Mouse (Mus musculus) heart, embryonic 11.5 days (tissue): ENCODE data around the gene Eva1a. TPM values are rescaled to one million over a fixed set of nuclear protein-coding genes. Genes with fewer than 3 reads are reported as not detected.
A peak's percentile ranks its signal among the peaks of the same experiment; 100 is the strongest.

Experiments
- ATAC-seq: fragments of 200-750 bp; cut with Nextera tagmentation; replicated peaks from 2 replicates; pipeline ENCODE4 v1.8.0; 2017; ENCODE audit warnings: moderate library complexity; ENCODE audit not compliant: insufficient number of reproducible peaks, low FRiP score, low TSS enrichment
- H3K27ac ChIP-seq: fragments of 300-500 bp; sonication (generic); 2 replicates; pipeline ENCODE4 v1.5.1; 2014; ENCODE audit warnings: mild to moderate bottlenecking, low read depth, low read length
- H3K27me3 ChIP-seq: fragments of 300-500 bp; sonication (generic); 2 replicates; pipeline ENCODE4 v1.6.1; 2014; ENCODE audit warnings: mild to moderate bottlenecking, low read length, mixed read lengths; ENCODE audit not compliant: control insufficient read depth, insufficient read depth
- H3K36me3 ChIP-seq: fragments of 300-500 bp; sonication (generic); 2 replicates; pipeline ENCODE4 v1.6.1; 2014; ENCODE audit warnings: mild to moderate bottlenecking, low read length, moderate library complexity, mixed read lengths; ENCODE audit not compliant: control insufficient read depth, insufficient read depth
- H3K4me1 ChIP-seq: fragments of 300-500 bp; sonication (generic); 2 replicates; pipeline ENCODE4 v1.6.1; 2014; ENCODE audit warnings: low read length; ENCODE audit not compliant: control insufficient read depth, insufficient read depth
- H3K4me2 ChIP-seq: fragments of 300-500 bp; sonication (generic); 2 replicates; pipeline ENCODE4 v1.6.1; 2014; ENCODE audit warnings: mild to moderate bottlenecking, moderate library complexity
- H3K4me3 ChIP-seq: fragments of 300-500 bp; sonication (generic); 2 replicates; pipeline ENCODE4 v1.5.1; 2014; ENCODE audit warnings: low read depth, low read length
- H3K9ac ChIP-seq: fragments of 300-500 bp; sonication (generic); 2 replicates; pipeline ENCODE4 v1.6.1; 2014; ENCODE audit warnings: mild to moderate bottlenecking, low read depth, low read length, moderate library complexity
- H3K9me3 ChIP-seq: fragments of 300-500 bp; sonication (generic); replicated peaks from 2 replicates; pipeline ENCODE4 v1.6.1; 2016; ENCODE audit warnings: low read length; ENCODE audit not compliant: control insufficient read depth
- WGBS: fragments of 180-500 bp; shearing (Covaris S2); extraction: QIAGEN DNeasy Blood & Tissue Kit; methylation state at CpG from one replicate; pipeline ENCODE4 v1.1.7; 2014; ENCODE audit not compliant: insufficient replicate concordance; 5-methylcytosine and 5-hydroxymethylcytosine counted together
- polyA plus RNA-seq: library from polyadenylated mRNA; unstranded; fragments of >200 nt; fragmentation: Nextera tagmentation; extraction: Ambion mirVana; gene quantifications from 2 replicates; pipeline ENCODE4 v1.2.1, GENCODE M21; 2014

Eva1a gene
- polyA plus RNA-seq, 1 experiment from 2014 or later: 6.4 TPM

- Histone ChIP-seq H3K9me3 (no peaks in the 10 kb centered on the region), H3K27me3 (no peaks in the 10 kb centered on the region; the same call in 1 of the 2 replicates), H3K36me3 (no peaks in the 10 kb centered on the region), H3K4me1 (no peaks in the 10 kb centered on the region; the same call in 1 of the 2 replicates), H3K4me3 (no peak overlapping the region), H3K4me2 (no peak overlapping the region), H3K9ac (no peak overlapping the region), H3K27ac (no peak overlapping the region)
- 68% methylated on average over 7 of the region's 7 CpGs for WGBS
- no peak for ATAC-seq
Measured at GRCm38 (mm10) chr6:82110473-82110872, 69.6 kb downstream of the Eva1a start.

GRCm38 (mm10) chr6:82111111-82111510, 70.3 kb downstream of the Eva1a start:
- H3K4me2 ChIP-seq: no peak overlapping the region
- H3K4me1 ChIP-seq: peaks cover 4% of the 10 kb centered on the region; the same call in 1 of the 2 replicates
- ATAC-seq: no peak
- no peaks in the 10 kb centered on the region for H3K9me3 ChIP-seq
- no peak overlapping the region for H3K4me3 ChIP-seq
- no peaks in the 10 kb centered on the region for H3K36me3 ChIP-seq
- 85% methylated on average over 1 of the region's 1 CpGs for WGBS
- no peak overlapping the region for H3K9ac ChIP-seq
- H3K27me3 ChIP-seq: no peaks in the 10 kb centered on the region; the same call in 1 of the 2 replicates
- no peak overlapping the region for H3K27ac ChIP-seq

GRCm38 (mm10) chr6:82111540-82111939, 70.7 kb downstream of the Eva1a start:
- H3K27me3 ChIP-seq: no peaks in the 10 kb centered on the region; the same call in 1 of the 2 replicates
- no peak overlapping the region for H3K4me2 ChIP-seq
- no peak for ATAC-seq
- no peak overlapping the region for H3K27ac ChIP-seq
- H3K36me3 ChIP-seq: no peaks in the 10 kb centered on the region
- 64% methylated on average over 3 of the region's 3 CpGs for WGBS
- no peaks in the 10 kb centered on the region for H3K9me3 ChIP-seq
- no peak overlapping the region for H3K9ac ChIP-seq
- H3K4me1 ChIP-seq: peaks cover 6% of the 10 kb centered on the region; the same call in 1 of the 2 replicates
- H3K4me3 ChIP-seq: no peak overlapping the region

- ATAC-seq: no peak
- Histone ChIP-seq H3K9ac (no peak overlapping the region), H3K4me1 (peaks cover 6% of the 10 kb centered on the region; the same call in 1 of the 2 replicates), H3K27me3 (no peaks in the 10 kb centered on the region; the same call in 1 of the 2 replicates), H3K4me3 (no peak overlapping the region), H3K36me3 (no peaks in the 10 kb centered on the region), H3K9me3 (no peaks in the 10 kb centered on the region), H3K4me2 (no peak overlapping the region), H3K27ac (no peak overlapping the region)
- WGBS: 67% methylated on average over 14 of the region's 14 CpGs
Measured at GRCm38 (mm10) chr6:82112127-82113090, 71.6 kb downstream of the Eva1a start.

GRCm38 (mm10) chr6:82115335-82115965, 74.6 kb downstream of the Eva1a start:
- H3K27me3 ChIP-seq: no peaks in the 10 kb centered on the region; the same call in 1 of the 2 replicates
- H3K9ac ChIP-seq: no peak overlapping the region
- H3K4me2 ChIP-seq: no peak overlapping the region
- no peaks in the 10 kb centered on the region for H3K36me3 ChIP-seq
- no peak overlapping the region for H3K4me3 ChIP-seq
- 47% methylated on average over 3 of the region's 3 CpGs for WGBS
- no peaks in the 10 kb centered on the region for H3K9me3 ChIP-seq
- no peak for ATAC-seq
- no peak overlapping the region for H3K27ac ChIP-seq
- H3K4me1 ChIP-seq: peaks cover 6% of the 10 kb centered on the region; the same call in 1 of the 2 replicates

- H3K4me2 ChIP-seq: no peak overlapping the region
- peaks cover 6% of the 10 kb centered on the region; the same call in 1 of the 2 replicates for H3K4me1 ChIP-seq
- H3K9ac ChIP-seq: no peak overlapping the region
- no peak for ATAC-seq
- no peak overlapping the region for H3K4me3 ChIP-seq
- WGBS: 9% methylated on average over 3 of the region's 3 CpGs
- H3K36me3 ChIP-seq: no peaks in the 10 kb centered on the region
- H3K27ac ChIP-seq: no peak overlapping the region
- H3K27me3 ChIP-seq: peaks cover 2% of the 10 kb centered on the region
- no peaks in the 10 kb centered on the region for H3K9me3 ChIP-seq
Measured at GRCm38 (mm10) chr6:82116176-82116575, 75.3 kb downstream of the Eva1a start.

- ATAC-seq: no peak
- Histone ChIP-seq H3K9ac (no peak overlapping the region), H3K4me1 (peaks cover 6% of the 10 kb centered on the region; the same call in 1 of the 2 replicates), H3K27ac (no peak overlapping the region), H3K27me3 (peaks cover 2% of the 10 kb centered on the region), H3K4me3 (no peak overlapping the region), H3K36me3 (no peaks in the 10 kb centered on the region), H3K4me2 (no peak overlapping the region), H3K9me3 (no peaks in the 10 kb centered on the region; the same call in 1 of the 2 replicates)
- 77% methylated on average over 5 of the region's 5 CpGs for WGBS
Measured at GRCm38 (mm10) chr6:82117871-82118270, 77.0 kb downstream of the Eva1a start.

GRCm38 (mm10) chr6:82119322-82120162, 78.7 kb downstream of the Eva1a start:
- 25% methylated on average over 16 of the region's 16 CpGs for WGBS
- no peak overlapping the region for H3K4me3 ChIP-seq
- H3K9me3 ChIP-seq: no peaks in the 10 kb centered on the region; the same call in 1 of the 2 replicates
- H3K27ac ChIP-seq: no peak overlapping the region
- H3K4me2 ChIP-seq: peak overlapping the region; percentile 50
- no peaks in the 10 kb centered on the region for H3K36me3 ChIP-seq
- no peak for ATAC-seq
- H3K27me3 ChIP-seq: peaks cover 2% of the 10 kb centered on the region; the same call in 1 of the 2 replicates
- H3K9ac ChIP-seq: no peak overlapping the region
- peaks cover 6% of the 10 kb centered on the region; the same call in 1 of the 2 replicates for H3K4me1 ChIP-seq
